Comparison of ENCODE assay signal across 8 mouse cellular contexts in the genomic region with DNA sequence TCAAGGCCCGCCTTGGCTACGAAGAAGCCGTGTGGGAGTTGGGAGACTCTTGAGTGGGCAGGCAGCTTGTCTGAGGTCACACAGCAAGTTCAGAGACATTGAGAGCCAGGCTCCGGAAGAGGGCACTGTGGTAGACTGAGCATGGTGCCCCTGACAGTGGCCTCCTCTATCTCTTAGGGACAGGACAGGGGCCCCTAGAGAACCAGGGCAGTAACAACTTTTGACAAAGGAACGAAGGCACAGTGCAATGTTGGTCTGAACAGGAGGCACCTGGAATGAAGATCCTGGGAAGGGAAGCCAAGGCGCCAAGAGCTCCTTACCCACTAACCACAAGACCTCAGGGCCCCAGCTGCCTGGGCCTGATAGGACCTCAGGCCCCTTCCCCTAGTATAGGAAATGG. TPM values are rescaled to one million over a fixed set of nuclear protein-coding genes. Genes with fewer than 3 reads are reported as not detected.
A peak's percentile ranks its signal among the peaks of the same experiment; 100 is the strongest.
DNase-seq lines count a peak whose midpoint lies in the region; ATAC-seq lines count a peak whose summit lies in the region.

No protein-coding gene starts in this region.

- H3K4me1 ChIP-seq in heart, embryonic 10.5 days: peaks cover 47% of the 10 kb centered on the region
- peaks cover 70% of the 10 kb centered on the region for H3K4me1 ChIP-seq in hindbrain, embryonic 15.5 days (replicated peaks)
- H3K4me1 ChIP-seq in neural tube, embryonic 14.5 days (ENCODE audit: control insufficient read depth, insufficient read depth, low read length): peaks cover 26% of the 10 kb centered on the region

- H3K36me3 ChIP-seq in heart, embryonic 10.5 days: no peaks in the 10 kb centered on the region
- no peaks in the 10 kb centered on the region for H3K36me3 ChIP-seq in hindbrain, embryonic 15.5 days
- H3K36me3 ChIP-seq in neural tube, embryonic 14.5 days (ENCODE audit: control insufficient read depth, insufficient read depth, low read length): no peaks in the 10 kb centered on the region

- H3K27ac ChIP-seq in heart, embryonic 10.5 days: peak overlapping the region; percentile 80
- peak overlapping the region; percentile 73; the same call in 1 of the 2 replicates for H3K27ac ChIP-seq in hindbrain, embryonic 15.5 days (replicated peaks)
- no peak overlapping the region for H3K27ac ChIP-seq in neural tube, embryonic 14.5 days (ENCODE audit: low read depth, low read length)

- peak overlapping the region; percentile 37 for H3K4me3 ChIP-seq in heart, embryonic 10.5 days
- no peak overlapping the region for H3K4me3 ChIP-seq in hindbrain, embryonic 15.5 days
- H3K4me3 ChIP-seq in neural tube, embryonic 14.5 days (ENCODE audit: low read depth, low read length): no peak overlapping the region

- peak overlapping the region; percentile 38 for H3K4me2 ChIP-seq in hindbrain, embryonic 15.5 days
- H3K4me2 ChIP-seq in neural tube, embryonic 14.5 days (ENCODE audit: low read depth, low read length): peak overlapping the region; percentile 31

- DNase-seq in heart, embryonic 10.5 days (ENCODE audit: low spot score): peak; percentile 87
- DNase-seq in heart, postnatal 25 days (ENCODE audit: low spot score): no peak
- peak; percentile 55 for DNase-seq in brain, adult 2 months (ENCODE audit: low read depth, low spot score)
- no peak for DNase-seq in adrenal gland, adult 8-10 months
- no peak for DNase-seq in urinary bladder, postnatal 10 days (ENCODE audit: low spot score)
- no peak for DNase-seq in adrenal gland, postnatal 36 days

- intact Hi-C loops in heart, postnatal 25 days (cut with DNase I): no loop called here

- peaks cover 46% of the 10 kb centered on the region; the same call in 1 of the 2 replicates for H3K27me3 ChIP-seq in heart, embryonic 10.5 days (ENCODE audit: insufficient read depth, poor library complexity, severe bottlenecking)
- H3K27me3 ChIP-seq in hindbrain, embryonic 15.5 days: no peaks in the 10 kb centered on the region
- H3K27me3 ChIP-seq in neural tube, embryonic 14.5 days (ENCODE audit: control insufficient read depth, insufficient read depth, low read length): no peaks in the 10 kb centered on the region

- no peak for ATAC-seq in hindbrain, embryonic 15.5 days (ENCODE audit: low FRiP score, low read depth)
- ATAC-seq in neural tube, embryonic 14.5 days (ENCODE audit: low read depth): no peak

- no peaks in the 10 kb centered on the region for H3K9me3 ChIP-seq in heart, embryonic 10.5 days
- H3K9me3 ChIP-seq in hindbrain, embryonic 15.5 days: no peaks in the 10 kb centered on the region
- H3K9me3 ChIP-seq in neural tube, embryonic 14.5 days (ENCODE audit: control insufficient read depth, low read length): no peaks in the 10 kb centered on the region

- 73% methylated on average over 6 of the region's 6 CpGs for WGBS in heart, embryonic 10.5 days
- WGBS in hindbrain, embryonic 15.5 days: 82% methylated on average over 6 of the region's 6 CpGs
- WGBS in neural tube, embryonic 14.5 days: 83% methylated on average over 6 of the region's 6 CpGs

- H3K9ac ChIP-seq in hindbrain, embryonic 15.5 days: no peak overlapping the region
- no peak overlapping the region for H3K9ac ChIP-seq in neural tube, embryonic 14.5 days (replicated peaks; ENCODE audit: low read depth, low read length)

RNA-seq across cellular contexts. Expression of a gene that starts 10.5 kb away (rescaled TPM):
- 9.0 and 16.6 TPM in 2 replicates for polyA plus RNA-seq in heart, embryonic 10.5 days (2016; fragmentation: Nextera tagmentation; extraction: Ambion mirVana)
- 10 to 100 TPM; 38.6 to 48.7 TPM for total RNA-seq in heart, postnatal 25 days (2021)
- 116 and 122 TPM in 2 replicates for polyA plus RNA-seq in hindbrain, embryonic 15.5 days (2015; fragmentation: Nextera tagmentation; extraction: Ambion mirVana)
- polyA plus RNA-seq in neural tube, embryonic 14.5 days (2014; fragmentation: Nextera tagmentation; extraction: Ambion mirVana): 93.5 and 116 TPM in 2 replicates
- total RNA-seq in adrenal gland, adult 8-10 months (2022): 10 to 100 TPM; 14.6 to 60.9 (median 38.3) TPM
- 10 to 100 TPM; 15.1 to 23.4 TPM for total RNA-seq in adrenal gland, postnatal 36 days (2021)

RNA-seq across cellular contexts. Expression of a gene that starts 32.5 kb away (rescaled TPM):
- polyA plus RNA-seq in heart, embryonic 10.5 days (2016; fragmentation: Nextera tagmentation; extraction: Ambion mirVana): 3.0 and 3.9 TPM in 2 replicates
- 1 to 10 TPM in 1 of 2 experiments, under 1 TPM in 1; 0.70 to 1.3 TPM for total RNA-seq in heart, postnatal 25 days (2021)
- polyA plus RNA-seq in hindbrain, embryonic 15.5 days (2015; fragmentation: Nextera tagmentation; extraction: Ambion mirVana): 0.79 and 0.95 TPM in 2 replicates
- polyA plus RNA-seq in neural tube, embryonic 14.5 days (2014; fragmentation: Nextera tagmentation; extraction: Ambion mirVana): 1.1 and 2.0 TPM in 2 replicates
- 1 to 10 TPM; 2.2 to 4.1 (median 3.1) TPM for total RNA-seq in adrenal gland, adult 8-10 months (2022)
- total RNA-seq in adrenal gland, postnatal 36 days (2021): 1 to 10 TPM; 3.2 to 3.7 TPM

Comparison
In these comparisons a context has a peak if more than half of its experiments do, and no peak if none do; other contexts are left out.
1. DNase-seq: peak in heart, embryonic 10.5 days (single experiment) and brain, adult 2 months (single experiment); none in heart, postnatal 25 days (single experiment), adrenal gland, adult 8-10 months (single experiment), urinary bladder, postnatal 10 days (single experiment) and adrenal gland, postnatal 36 days (0 of 2).